Mouse (Mus musculus) G1E (cell line): ENCODE results near the gene Cdv3.

Experiments
- CTCF ChIP-seq: IDR thresholded peaks from 2 replicates; pipeline ENCODE4 v1.5.1; 2012; ENCODE audit warnings: low read depth, low read length, inconsistent platforms, mixed read lengths
- POLR2AphosphoS5 ChIP-seq: IDR thresholded peaks from 2 replicates; pipeline ENCODE4 v1.6.1; 2012; ENCODE audit warnings: low read depth, low read length, inconsistent platforms; ENCODE audit not compliant: insufficient replicate concordance

DNA sequence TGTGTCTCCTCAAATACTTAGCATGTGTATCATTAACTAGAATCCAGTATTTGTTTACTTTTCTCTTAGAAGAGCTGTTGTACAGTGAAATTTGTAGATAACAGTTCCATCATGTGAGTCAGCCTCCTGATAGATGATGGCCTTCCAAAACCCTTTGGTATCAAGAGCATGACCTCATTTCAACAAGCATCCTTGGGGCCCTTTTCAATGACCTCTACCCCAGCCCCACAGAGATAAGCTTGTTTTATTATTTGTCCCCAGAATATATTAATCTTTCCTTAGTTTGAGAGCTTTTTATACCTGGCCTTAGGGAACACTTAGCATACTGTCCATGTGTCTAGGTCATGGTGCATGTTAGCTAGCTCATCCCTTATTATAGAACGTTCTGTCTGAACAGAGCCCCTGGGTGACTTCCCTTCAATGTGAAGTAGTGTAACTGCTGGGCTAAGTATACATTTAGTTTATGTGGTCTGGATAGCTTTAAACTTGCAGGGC is 17.6 kb downstream of the Cdv3 start:
- TF ChIP-seq CTCF = no peak
- TF ChIP-seq POLR2AphosphoS5 = no peak
